Mouse (Mus musculus): Measurements from ENCODE around the gene Tspyl3. TPM values are rescaled to one million over a fixed set of nuclear protein-coding genes. Genes with fewer than 3 reads are reported as not detected.

The Tspyl3 gene
- total and polyA plus RNA-seq, 2 experiments from 2014 or later = 30.1 to 42.4 TPM

DNA sequence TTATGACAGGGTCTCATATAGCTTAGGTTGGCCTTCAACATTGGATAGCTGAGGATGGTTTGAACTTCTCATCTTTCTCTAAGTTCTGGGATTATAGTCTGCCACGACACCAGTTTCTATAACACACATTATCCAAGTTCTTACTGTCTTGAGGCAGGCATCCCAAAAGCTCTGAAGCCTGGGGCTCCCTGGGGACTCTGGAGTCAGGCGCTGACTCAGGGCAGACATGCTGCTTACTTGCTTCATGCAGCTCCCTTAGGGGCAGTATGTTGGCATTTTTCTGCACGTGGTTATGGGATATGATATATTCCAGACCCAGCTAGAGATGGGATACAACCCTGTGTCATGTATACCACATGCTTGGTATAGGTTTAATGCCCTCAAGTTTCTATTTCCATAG is 45.3 kb downstream of the Tspyl3 start:
- H3K27me3 ChIP-seq (ENCODE audit: insufficient read depth, low read length) = no peaks in the 10 kb centered on the region
- DNase-seq (ENCODE audit: low spot score) (no peak), ATAC-seq (no peak)
- no peak overlapping the region for H3K4me2 ChIP-seq (ENCODE audit: low read depth, low read length)
- no peak overlapping the region for H3K4me3 ChIP-seq (ENCODE audit: low read length)
- TF ChIP-seq CTCF (IDR thresholded peaks at IDR 0.05; ENCODE audit: low read depth) = no peak
- H3K4me1 ChIP-seq (ENCODE audit: insufficient read depth, low read length) = no peaks in the 10 kb centered on the region
- no peak overlapping the region for H3K9ac ChIP-seq (replicated peaks; ENCODE audit: low read length)
- peaks cover 40% of the 10 kb centered on the region for H3K36me3 ChIP-seq (ENCODE audit: insufficient read depth, low read length)
- WGBS = 84% methylated on average over 3 of the region's 3 CpGs
- H3K9me3 ChIP-seq (ENCODE audit: low read length) = no peaks in the 10 kb centered on the region
- H3K27ac ChIP-seq = no peak overlapping the region

DNA sequence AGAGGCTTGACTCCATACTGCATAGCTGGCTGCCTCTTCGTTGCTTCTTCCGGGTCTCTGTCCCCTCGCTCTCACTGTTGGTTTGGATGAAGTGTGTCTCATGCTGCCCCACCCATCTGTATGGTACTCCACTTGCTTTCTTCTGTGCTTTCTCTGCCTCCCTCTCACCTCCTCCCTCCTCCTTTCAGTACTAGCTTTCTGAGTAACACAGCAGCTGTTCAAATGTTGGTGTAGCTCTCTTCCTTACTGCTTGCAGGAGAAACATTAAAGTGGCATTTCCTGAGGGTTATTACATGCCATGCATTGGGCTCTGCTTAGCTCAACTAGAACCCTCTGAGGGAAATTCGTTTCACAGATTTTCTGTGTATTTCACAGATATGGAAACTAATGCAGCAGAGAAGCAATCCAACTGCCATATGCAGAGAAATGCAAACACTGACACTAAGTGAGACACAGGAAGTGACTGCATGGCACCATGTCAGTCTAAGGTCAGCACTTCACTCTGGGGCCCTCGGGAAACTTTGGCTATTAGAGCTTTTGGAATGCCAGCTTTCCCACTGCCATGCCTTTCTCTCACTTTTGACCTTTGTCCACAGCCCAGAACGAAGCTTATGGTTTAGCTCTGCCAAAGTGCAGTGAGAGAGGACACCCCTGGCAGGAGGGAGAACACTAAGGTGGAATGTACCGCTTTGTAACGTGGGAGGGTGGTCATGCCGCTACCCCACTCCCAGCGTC is 45.9 kb downstream of the Tspyl3 start:
- no peak for TF ChIP-seq CTCF (IDR thresholded peaks at IDR 0.05; ENCODE audit: low read depth)
- Histone ChIP-seq H3K9me3 (ENCODE audit: low read length) (no peaks in the 10 kb centered on the region), H3K27me3 (ENCODE audit: insufficient read depth, low read length) (no peaks in the 10 kb centered on the region), H3K4me1 (ENCODE audit: insufficient read depth, low read length) (no peaks in the 10 kb centered on the region), H3K36me3 (ENCODE audit: insufficient read depth, low read length) (peaks cover 33% of the 10 kb centered on the region), H3K9ac (replicated peaks; ENCODE audit: low read length) (no peak overlapping the region), H3K4me3 (ENCODE audit: low read length) (no peak overlapping the region), H3K27ac (no peak overlapping the region), H3K4me2 (ENCODE audit: low read depth, low read length) (no peak overlapping the region)
- WGBS = 83% methylated on average over 10 of the region's 10 CpGs
- DNase-seq (ENCODE audit: low spot score) = no peak
- no peak for ATAC-seq

DNA sequence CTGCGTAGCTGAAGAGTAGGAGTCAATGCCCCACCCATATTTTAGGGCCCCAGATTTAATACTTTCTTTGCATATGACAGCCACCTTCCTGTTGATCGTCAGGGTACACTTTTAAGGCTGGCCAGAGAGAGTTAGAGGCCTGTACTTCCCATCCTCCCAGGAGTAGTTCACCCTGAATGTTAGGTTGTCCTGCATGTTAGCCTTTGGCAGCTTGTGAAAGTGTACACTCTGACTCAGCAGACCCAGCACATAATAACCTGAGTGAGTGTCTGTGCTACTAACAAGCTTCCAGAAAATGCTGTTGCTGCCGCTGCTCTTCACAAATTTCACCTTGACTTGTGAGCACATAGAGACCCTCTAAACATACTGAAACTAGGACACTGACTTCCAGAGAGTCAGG is 48.1 kb downstream of the Tspyl3 start:
- Histone ChIP-seq H3K4me2 (ENCODE audit: low read depth, low read length) (no peak overlapping the region), H3K27ac (no peak overlapping the region), H3K36me3 (ENCODE audit: insufficient read depth, low read length) (peaks cover 14% of the 10 kb centered on the region), H3K9me3 (ENCODE audit: low read length) (no peaks in the 10 kb centered on the region), H3K9ac (replicated peaks; ENCODE audit: low read length) (no peak overlapping the region), H3K27me3 (ENCODE audit: insufficient read depth, low read length) (no peaks in the 10 kb centered on the region), H3K4me3 (ENCODE audit: low read length) (no peak overlapping the region), H3K4me1 (ENCODE audit: insufficient read depth, low read length) (no peaks in the 10 kb centered on the region)
- no peak for DNase-seq (ENCODE audit: low spot score)
- TF ChIP-seq CTCF (IDR thresholded peaks at IDR 0.05; ENCODE audit: low read depth) = no peak
- ATAC-seq = no peak
- 95% methylated on average over 3 of the region's 3 CpGs for WGBS

DNA sequence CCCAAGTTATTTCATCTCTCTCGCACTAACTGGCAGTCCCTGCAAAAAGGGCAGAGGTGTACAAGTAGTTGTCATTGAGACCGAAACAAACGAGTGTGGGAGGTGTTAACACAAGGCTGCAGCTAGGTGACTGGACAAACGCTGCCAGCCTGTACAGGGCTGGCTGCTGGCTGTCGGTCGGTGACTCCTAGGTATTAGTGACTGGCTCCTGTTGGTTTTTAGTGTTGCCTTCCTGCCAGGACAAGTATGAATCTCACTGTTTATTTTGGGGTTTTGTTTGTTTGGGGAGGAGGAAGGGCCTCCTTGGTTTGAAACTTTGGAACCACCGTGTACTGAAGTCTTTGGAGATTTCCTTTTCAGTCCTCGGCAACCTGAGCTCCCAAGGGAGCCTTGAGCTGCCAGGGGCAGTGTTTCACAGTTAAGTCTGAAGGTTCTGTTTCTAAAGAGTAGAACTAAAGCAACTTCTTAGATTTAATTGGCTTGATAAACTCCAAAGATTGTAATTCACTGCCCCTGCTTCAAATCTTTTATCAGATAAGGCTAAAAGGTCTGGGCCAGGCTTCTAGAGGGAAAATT is 49.2 kb downstream of the Tspyl3 start:
- no peaks in the 10 kb centered on the region for H3K9me3 ChIP-seq (ENCODE audit: low read length)
- no peak overlapping the region for H3K4me2 ChIP-seq (ENCODE audit: low read depth, low read length)
- DNase-seq (ENCODE audit: low spot score) (no peak), ATAC-seq (no peak)
- H3K27ac ChIP-seq = no peak overlapping the region
- WGBS = 71% methylated on average over 8 of the region's 8 CpGs
- peaks cover 12% of the 10 kb centered on the region; the same call in 1 of the 2 replicates for H3K36me3 ChIP-seq (ENCODE audit: insufficient read depth, low read length)
- no peaks in the 10 kb centered on the region for H3K27me3 ChIP-seq (ENCODE audit: insufficient read depth, low read length)
- no peak overlapping the region for H3K9ac ChIP-seq (replicated peaks; ENCODE audit: low read length)
- TF ChIP-seq CTCF (IDR thresholded peaks at IDR 0.05; ENCODE audit: low read depth) = no peak
- H3K4me1 ChIP-seq (ENCODE audit: insufficient read depth, low read length) = no peaks in the 10 kb centered on the region
- no peak overlapping the region for H3K4me3 ChIP-seq (ENCODE audit: low read length)

Other genes starting within 250 kb of the Tspyl3 start
- 45.3 and 85.8 TPM in 2 replicates for gene Pdrg1, start 210.0 kb downstream of the Tspyl3 start, total RNA-seq (2014; rRNA removed)
- gene Pdrg1, start 210.0 kb downstream of the Tspyl3 start, polyA plus RNA-seq (2015; fragmentation: Nextera tagmentation; extraction: Ambion mirVana) = 221 and 224 TPM in 2 replicates
- gene Xkr7, start 193.6 kb downstream of the Tspyl3 start, total RNA-seq (2014; rRNA removed) = 65.0 and 74.1 TPM in 2 replicates
- gene Xkr7, start 193.6 kb downstream of the Tspyl3 start, polyA plus RNA-seq (2015; fragmentation: Nextera tagmentation; extraction: Ambion mirVana) = 1.5 and 1.6 TPM in 2 replicates
- gene Ccm2l, start 159.5 kb downstream of the Tspyl3 start, total RNA-seq (2014; rRNA removed) = 3.9 and 4.7 TPM in 2 replicates
- 1.3 TPM in 2 replicates for gene Ccm2l, start 159.5 kb downstream of the Tspyl3 start, polyA plus RNA-seq (2015; fragmentation: Nextera tagmentation; extraction: Ambion mirVana)
- 12.2 and 17.0 TPM in 2 replicates for gene Hck, start 117.0 kb downstream of the Tspyl3 start, total RNA-seq (2014; rRNA removed)
- gene Hck, start 117.0 kb downstream of the Tspyl3 start, polyA plus RNA-seq (2015; fragmentation: Nextera tagmentation; extraction: Ambion mirVana) = 8.6 and 8.7 TPM in 2 replicates
- 61.4 and 70.4 TPM in 2 replicates for gene Tm9sf4, start 64.1 kb downstream of the Tspyl3 start, total RNA-seq (2014; rRNA removed)
- gene Tm9sf4, start 64.1 kb downstream of the Tspyl3 start, polyA plus RNA-seq (2015; fragmentation: Nextera tagmentation; extraction: Ambion mirVana) = 73.0 and 80.0 TPM in 2 replicates
- gene Plagl2, start 16.0 kb upstream of the Tspyl3 start, total RNA-seq (2014; rRNA removed) = 5.0 and 6.4 TPM in 2 replicates
- 2.3 and 2.4 TPM in 2 replicates for gene Plagl2, start 16.0 kb upstream of the Tspyl3 start, polyA plus RNA-seq (2015; fragmentation: Nextera tagmentation; extraction: Ambion mirVana)
- gene Pofut1, start 16.1 kb upstream of the Tspyl3 start, total RNA-seq (2014; rRNA removed) = 20.7 and 23.6 TPM in 2 replicates
- 4.3 and 4.8 TPM in 2 replicates for gene Pofut1, start 16.1 kb upstream of the Tspyl3 start, polyA plus RNA-seq (2015; fragmentation: Nextera tagmentation; extraction: Ambion mirVana)
- gene Kif3b, start 66.0 kb upstream of the Tspyl3 start, total RNA-seq (2014; rRNA removed) = 38.1 and 42.3 TPM in 2 replicates
- gene Kif3b, start 66.0 kb upstream of the Tspyl3 start, polyA plus RNA-seq (2015; fragmentation: Nextera tagmentation; extraction: Ambion mirVana) = 17.6 and 17.7 TPM in 2 replicates
- 26.7 and 27.1 TPM in 2 replicates for gene Asxl1, start 120.4 kb upstream of the Tspyl3 start, total RNA-seq (2014; rRNA removed)
- 12.8 and 13.3 TPM in 2 replicates for gene Asxl1, start 120.4 kb upstream of the Tspyl3 start, polyA plus RNA-seq (2015; fragmentation: Nextera tagmentation; extraction: Ambion mirVana)

All from hindbrain, postnatal 0 days (tissue).